Mouse (Mus musculus): ENCODE measurements at regions not wholly inside any gene's neighbourhood (a gene's known extent, or its start where the extent isn't known, plus 50 kb on each side); places are given as distances from the start of the nearest gene placed in this dataset.
"Not testable (repeated sequence)": the region's sequence is repeated elsewhere in the genome, so short reads cannot be mapped to it uniquely, and the experiment has no call there.

GRCm38 (mm10) chr2:84066785-84067526, 76.6 kb downstream of the Gm13691 start:
- no peak for ATAC-seq
- 54% methylated on average over 6 of the region's 6 CpGs for WGBS

DNA sequence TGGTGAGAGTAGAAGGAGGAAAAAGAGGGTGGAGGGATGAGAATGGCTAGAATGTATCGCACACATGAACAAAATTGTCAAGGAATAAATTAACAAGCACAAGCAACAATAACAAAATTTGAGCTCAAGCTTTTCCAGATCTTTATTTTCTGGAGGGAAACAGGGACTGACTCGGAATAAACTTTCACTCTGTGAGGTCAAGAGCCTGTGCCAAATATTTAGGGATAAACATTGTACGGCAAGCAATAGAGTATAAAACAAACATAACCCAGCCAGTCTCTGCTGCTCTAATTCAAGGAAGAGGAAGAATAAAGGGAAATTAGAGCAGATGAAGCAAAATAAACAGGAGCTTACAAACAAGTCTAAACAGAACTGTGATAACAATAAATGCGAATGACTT, 78.3 kb downstream of the Gm13691 start:
- H3K9ac ChIP-seq (replicated peaks; ENCODE audit: low read depth, low read length): no peak overlapping the region
- no peak overlapping the region for H3K4me2 ChIP-seq (ENCODE audit: low read length)
- no peaks in the 10 kb centered on the region for H3K4me1 ChIP-seq (replicated peaks; ENCODE audit: control insufficient read depth, insufficient read depth, low read length)
- 90% methylated on average over 4 of the region's 4 CpGs for WGBS
- no peaks in the 10 kb centered on the region for H3K27me3 ChIP-seq (replicated peaks; ENCODE audit: control insufficient read depth, insufficient read depth, low read length)
- H3K36me3 ChIP-seq (ENCODE audit: control insufficient read depth, insufficient read depth): no peaks in the 10 kb centered on the region
- no peak for ATAC-seq
- no peak overlapping the region for H3K27ac ChIP-seq (ENCODE audit: low read length)
- no peaks in the 10 kb centered on the region for H3K9me3 ChIP-seq (ENCODE audit: control insufficient read depth, low read length)
- H3K4me3 ChIP-seq (replicated peaks; ENCODE audit: low read length): no peak overlapping the region

More at GRCm38 (mm10) chr2:84066785-84067526, 76.6 kb downstream of the Gm13691 start:
- no peaks in the 10 kb centered on the region for H3K4me1 ChIP-seq (replicated peaks; ENCODE audit: control insufficient read depth, insufficient read depth, low read length)
- H3K4me2 ChIP-seq (ENCODE audit: low read length): no peak overlapping the region
- no peak overlapping the region for H3K27ac ChIP-seq (ENCODE audit: low read length)
- H3K27me3 ChIP-seq (replicated peaks; ENCODE audit: control insufficient read depth, insufficient read depth, low read length): no peaks in the 10 kb centered on the region
- no peak overlapping the region for H3K9ac ChIP-seq (replicated peaks; ENCODE audit: low read depth, low read length)
- no peaks in the 10 kb centered on the region for H3K9me3 ChIP-seq (ENCODE audit: control insufficient read depth, low read length)
- H3K4me3 ChIP-seq (replicated peaks; ENCODE audit: low read length): no peak overlapping the region
- no peaks in the 10 kb centered on the region for H3K36me3 ChIP-seq (ENCODE audit: control insufficient read depth, insufficient read depth)

GRCm38 (mm10) chr2:84069411-84069810, 79.1 kb downstream of the Gm13691 start:
- not testable (repeated sequence) for H3K4me2 ChIP-seq (ENCODE audit: low read length); H3K27ac ChIP-seq (ENCODE audit: low read length); H3K36me3 ChIP-seq (ENCODE audit: control insufficient read depth, insufficient read depth); H3K4me3 ChIP-seq (replicated peaks; ENCODE audit: low read length); H3K9ac ChIP-seq (replicated peaks; ENCODE audit: low read depth, low read length); ATAC-seq; H3K27me3 ChIP-seq (replicated peaks; ENCODE audit: control insufficient read depth, insufficient read depth, low read length); H3K9me3 ChIP-seq (ENCODE audit: control insufficient read depth, low read length); H3K4me1 ChIP-seq (replicated peaks; ENCODE audit: control insufficient read depth, insufficient read depth, low read length)
- 89% methylated on average over 1 of the region's 1 CpGs for WGBS

- no peaks in the 10 kb centered on the region for H3K27me3 ChIP-seq (replicated peaks; ENCODE audit: control insufficient read depth, insufficient read depth, low read length)
- WGBS: 86% methylated on average over 8 of the region's 8 CpGs
- H3K9ac ChIP-seq (replicated peaks; ENCODE audit: low read depth, low read length): no peak overlapping the region
- no peaks in the 10 kb centered on the region for H3K4me1 ChIP-seq (replicated peaks; ENCODE audit: control insufficient read depth, insufficient read depth, low read length)
- no peak overlapping the region for H3K4me3 ChIP-seq (replicated peaks; ENCODE audit: low read length)
- H3K27ac ChIP-seq (ENCODE audit: low read length): no peak overlapping the region
- H3K4me2 ChIP-seq (ENCODE audit: low read length): no peak overlapping the region
- H3K9me3 ChIP-seq (ENCODE audit: control insufficient read depth, low read length): no peaks in the 10 kb centered on the region
- ATAC-seq: no peak
- H3K36me3 ChIP-seq (ENCODE audit: control insufficient read depth, insufficient read depth): no peaks in the 10 kb centered on the region
Measured at GRCm38 (mm10) chr2:84072881-84073583, 82.7 kb downstream of the Gm13691 start.

GRCm38 (mm10) chr2:84075944-84076343, 85.6 kb downstream of the Gm13691 start:
- no peaks in the 10 kb centered on the region for H3K27me3 ChIP-seq (replicated peaks; ENCODE audit: control insufficient read depth, insufficient read depth, low read length)

DNA sequence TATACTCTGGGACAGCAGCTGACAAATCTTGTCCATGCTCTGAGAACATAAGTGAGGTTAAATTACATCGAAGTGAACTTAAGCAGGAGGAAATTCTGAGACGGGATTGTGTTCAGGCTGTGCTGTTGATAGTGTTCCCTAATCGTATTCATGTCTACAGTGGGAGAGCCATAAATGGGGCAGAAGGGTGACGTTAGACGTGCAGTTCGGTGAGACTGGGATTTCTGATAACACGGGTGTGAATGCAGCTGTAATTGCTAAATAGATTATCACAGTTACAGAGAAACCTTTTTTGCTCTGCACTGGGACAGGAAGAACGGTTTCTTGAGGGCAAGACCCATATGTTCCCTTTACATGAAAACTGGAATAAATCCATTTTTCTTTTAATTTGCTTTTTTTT, 88.9 kb downstream of the Gm13691 start:
- no peak overlapping the region for H3K27ac ChIP-seq (ENCODE audit: low read length)
- H3K9ac ChIP-seq (replicated peaks; ENCODE audit: low read depth, low read length): no peak overlapping the region
- no peaks in the 10 kb centered on the region for H3K36me3 ChIP-seq (ENCODE audit: control insufficient read depth, insufficient read depth)
- ATAC-seq: no peak
- H3K27me3 ChIP-seq (replicated peaks; ENCODE audit: control insufficient read depth, insufficient read depth, low read length): no peaks in the 10 kb centered on the region
- H3K4me1 ChIP-seq (replicated peaks; ENCODE audit: control insufficient read depth, insufficient read depth, low read length): no peaks in the 10 kb centered on the region
- no peak overlapping the region for H3K4me3 ChIP-seq (replicated peaks; ENCODE audit: low read length)
- WGBS: 72% methylated on average over 8 of the region's 8 CpGs
- no peak overlapping the region for H3K4me2 ChIP-seq (ENCODE audit: low read length)
- H3K9me3 ChIP-seq (ENCODE audit: control insufficient read depth, low read length): no peaks in the 10 kb centered on the region

More at GRCm38 (mm10) chr2:84075944-84076343, 85.6 kb downstream of the Gm13691 start:
- no peak overlapping the region for H3K9ac ChIP-seq (replicated peaks; ENCODE audit: low read depth, low read length)
- no peaks in the 10 kb centered on the region for H3K36me3 ChIP-seq (ENCODE audit: control insufficient read depth, insufficient read depth)
- no peak overlapping the region for H3K4me3 ChIP-seq (replicated peaks; ENCODE audit: low read length)
- H3K27ac ChIP-seq (ENCODE audit: low read length): no peak overlapping the region
- 75% methylated on average over 3 of the region's 3 CpGs for WGBS
- no peak overlapping the region for H3K4me2 ChIP-seq (ENCODE audit: low read length)
- no peaks in the 10 kb centered on the region for H3K9me3 ChIP-seq (ENCODE audit: control insufficient read depth, low read length)
- no peaks in the 10 kb centered on the region for H3K4me1 ChIP-seq (replicated peaks; ENCODE audit: control insufficient read depth, insufficient read depth, low read length)
- no peak for ATAC-seq

GRCm38 (mm10) chr2:84080228-84080627, 89.9 kb downstream of the Gm13691 start:
- H3K9ac ChIP-seq (replicated peaks; ENCODE audit: low read depth, low read length): no peak overlapping the region
- H3K4me1 ChIP-seq (replicated peaks; ENCODE audit: control insufficient read depth, insufficient read depth, low read length): no peaks in the 10 kb centered on the region
- no peak overlapping the region for H3K4me3 ChIP-seq (replicated peaks; ENCODE audit: low read length)
- 78% methylated on average over 3 of the region's 3 CpGs for WGBS
- H3K4me2 ChIP-seq (ENCODE audit: low read length): no peak overlapping the region
- ATAC-seq: no peak
- no peaks in the 10 kb centered on the region for H3K36me3 ChIP-seq (ENCODE audit: control insufficient read depth, insufficient read depth)
- no peaks in the 10 kb centered on the region for H3K9me3 ChIP-seq (ENCODE audit: control insufficient read depth, low read length)
- no peaks in the 10 kb centered on the region for H3K27me3 ChIP-seq (replicated peaks; ENCODE audit: control insufficient read depth, insufficient read depth, low read length)
- no peak overlapping the region for H3K27ac ChIP-seq (ENCODE audit: low read length)

DNA sequence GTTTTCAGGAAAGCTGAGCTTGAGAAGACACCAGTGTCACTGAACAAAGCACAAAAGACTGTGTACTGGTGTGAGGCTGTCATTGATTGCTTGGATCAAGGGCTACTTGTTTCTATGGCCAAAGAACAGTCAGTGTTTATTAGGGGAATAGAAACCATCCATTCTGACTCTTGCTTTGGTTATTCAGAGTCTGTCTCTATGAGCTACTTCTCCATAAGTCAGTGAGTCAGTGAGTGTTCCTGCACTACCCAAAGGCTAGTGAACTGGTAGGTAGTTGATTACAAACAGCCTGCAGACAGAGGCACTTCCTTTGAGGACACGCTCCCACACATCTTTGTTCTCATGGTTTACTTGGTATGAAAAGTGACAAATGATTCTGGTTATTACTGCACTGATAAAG, 104.4 kb downstream of the Gm13691 start:
- no peaks in the 10 kb centered on the region for H3K9me3 ChIP-seq (ENCODE audit: control insufficient read depth, low read length)
- WGBS: 89% methylated on average over 1 of the region's 1 CpGs
- no peak overlapping the region for H3K4me3 ChIP-seq (replicated peaks; ENCODE audit: low read length)
- no peaks in the 10 kb centered on the region for H3K27me3 ChIP-seq (replicated peaks; ENCODE audit: control insufficient read depth, insufficient read depth, low read length)
- no peaks in the 10 kb centered on the region for H3K36me3 ChIP-seq (ENCODE audit: control insufficient read depth, insufficient read depth)
- no peak for ATAC-seq
- H3K27ac ChIP-seq (ENCODE audit: low read length): no peak overlapping the region
- H3K4me2 ChIP-seq (ENCODE audit: low read length): no peak overlapping the region
- H3K4me1 ChIP-seq (replicated peaks; ENCODE audit: control insufficient read depth, insufficient read depth, low read length): no peaks in the 10 kb centered on the region
- H3K9ac ChIP-seq (replicated peaks; ENCODE audit: low read depth, low read length): no peak overlapping the region

DNA sequence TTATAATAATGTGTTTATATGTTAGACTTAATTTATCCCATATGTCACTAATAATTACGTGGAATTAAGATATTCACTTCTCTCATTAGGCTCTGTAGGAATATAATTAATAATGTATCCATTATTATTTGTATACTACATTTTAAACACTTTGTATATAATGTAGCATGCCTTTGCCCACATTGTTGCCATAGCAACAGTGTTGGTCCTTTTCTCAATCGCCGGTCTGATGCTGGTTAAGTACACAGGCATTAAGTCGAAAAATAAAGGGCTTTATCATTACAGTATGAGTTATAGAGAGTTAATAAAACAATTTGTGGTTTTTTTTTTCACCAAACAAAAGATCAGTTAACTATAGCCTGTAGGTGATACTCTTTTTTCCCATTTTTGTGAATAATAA, 108.4 kb downstream of the Gm13691 start:
- H3K4me3 ChIP-seq (replicated peaks; ENCODE audit: low read length): no peak overlapping the region
- 67% methylated on average over 4 of the region's 4 CpGs for WGBS
- no peaks in the 10 kb centered on the region for H3K4me1 ChIP-seq (replicated peaks; ENCODE audit: control insufficient read depth, insufficient read depth, low read length)
- H3K27me3 ChIP-seq (replicated peaks; ENCODE audit: control insufficient read depth, insufficient read depth, low read length): no peaks in the 10 kb centered on the region
- H3K9me3 ChIP-seq (ENCODE audit: control insufficient read depth, low read length): no peaks in the 10 kb centered on the region
- no peak for ATAC-seq
- no peak overlapping the region for H3K27ac ChIP-seq (ENCODE audit: low read length)
- no peaks in the 10 kb centered on the region for H3K36me3 ChIP-seq (ENCODE audit: control insufficient read depth, insufficient read depth)
- no peak overlapping the region for H3K9ac ChIP-seq (replicated peaks; ENCODE audit: low read depth, low read length)
- H3K4me2 ChIP-seq (ENCODE audit: low read length): no peak overlapping the region

Data from forebrain, embryonic 16.5 days (tissue).